ENCODE assay signal across 9 mouse cellular contexts in genomic region chr2:50687222-50687621, GRCm38 (mm10).
DNase-seq lines count a peak whose midpoint lies in the region; ATAC-seq and TF ChIP-seq lines count a peak whose summit lies in the region.
"Had no signal": no experiment of that assay in that cellular context is flagged by ENCODE, and none has a peak within 500 bp of the region (broad histone marks: within the 10 kb centered on the region; RNA-seq: fewer than 3 reads in every experiment).

No protein-coding gene starts in this region.

- DNase-seq in spleen, adult 2 months (ENCODE audit: low read depth in 1 of 2, low spot score in 2 of 2): peak in 1 of 2 experiments; percentile 12
- no peak for DNase-seq in spleen, postnatal 14 days (ENCODE audit: low spot score in 2 of 2)
- peak; percentile 39 for DNase-seq in gastrocnemius, postnatal 14 days
- no peak for DNase-seq in cerebellum, postnatal 25 days
- no peak for DNase-seq in cerebellum, adult 11-12 months
- no peak for DNase-seq in layer of hippocampus, postnatal 10 days (ENCODE audit: low spot score in 2 of 2)

- peaks cover 6% of the 10 kb centered on the region for H3K4me1 ChIP-seq in spleen, adult 2 months (ENCODE audit: control insufficient read depth, insufficient read depth, insufficient read length)
- no peaks in the 10 kb centered on the region for H3K4me1 ChIP-seq in kidney, embryonic 16.5 days (ENCODE audit: insufficient read depth, low read length)

- H3K4me2 ChIP-seq in kidney, embryonic 16.5 days (replicated peaks; ENCODE audit: low read depth, low read length): no peak overlapping the region

- H3K27me3 ChIP-seq in spleen, adult 2 months (ENCODE audit: control insufficient read depth, insufficient read depth, low read length): no peaks in the 10 kb centered on the region
- H3K27me3 ChIP-seq in kidney, embryonic 16.5 days (ENCODE audit: insufficient read depth, low read length): no peaks in the 10 kb centered on the region

- no peak for TF ChIP-seq CTCF in spleen, adult 2 months (IDR thresholded peaks at IDR 0.05; ENCODE audit: extremely low read depth, insufficient read depth, insufficient read length, insufficient replicate concordance)

- no peak for TF ChIP-seq POLR2A in spleen, adult 2 months (IDR thresholded peaks at IDR 0.05; ENCODE audit: low read depth, low read length)

- no peak overlapping the region for H3K9ac ChIP-seq in kidney, embryonic 16.5 days (replicated peaks; ENCODE audit: low read length)
- H3K9ac ChIP-seq: liver, embryonic 14.5 days had no signal

- intact Hi-C loops in gastrocnemius, postnatal 14 days (cut with DNase I; ENCODE audit: low total_unique reads): no loop called here

- H3K9me3 ChIP-seq in kidney, embryonic 16.5 days (ENCODE audit: low read length): 0 out of 2 replicates have a peak, but pooled peaks cover 5% of the 10 kb centered on the region

- peak; percentile 86 for ATAC-seq in kidney, embryonic 16.5 days (ENCODE audit: low FRiP score, low TSS enrichment)
- ATAC-seq in megakaryocyte progenitor cell, adult 5-6 weeks (replicated peaks; ENCODE audit: poor library complexity): peak; percentile 89

- H3K4me3 ChIP-seq in spleen, adult 2 months (ENCODE audit: extremely low read depth, insufficient read depth, insufficient read length): no peak overlapping the region
- no peak overlapping the region for H3K4me3 ChIP-seq in kidney, embryonic 16.5 days (ENCODE audit: low read length)

- peak overlapping the region; percentile 75 for H3K27ac ChIP-seq in spleen, adult 2 months (ENCODE audit: insufficient read depth, low read length)
- H3K27ac ChIP-seq in kidney, embryonic 16.5 days (ENCODE audit: low read length): no peak overlapping the region
- H3K27ac ChIP-seq: liver, embryonic 14.5 days had no signal

- 74% methylated on average over 5 of the region's 5 CpGs for WGBS in spleen, adult 2 months
- WGBS in kidney, embryonic 16.5 days: 38% methylated on average over 5 of the region's 5 CpGs

- no peaks in the 10 kb centered on the region for H3K36me3 ChIP-seq in spleen, adult 2 months (ENCODE audit: control insufficient read depth, insufficient read depth, low read length)
- no peaks in the 10 kb centered on the region for H3K36me3 ChIP-seq in kidney, embryonic 16.5 days (ENCODE audit: insufficient read depth, low read length)
